Mouse (Mus musculus) heart, embryonic 12.5 days (tissue): ENCODE results near the gene Tiam1. TPM values are rescaled to one million over a fixed set of nuclear protein-coding genes. Genes with fewer than 3 reads are reported as not detected.
A peak's percentile ranks its signal among the peaks of the same experiment; 100 is the strongest.

Source experiments
- ATAC-seq: fragments of 200-750 bp; cut with Nextera tagmentation; 2 replicates; pipeline ENCODE4 v1.8.0; 2017; ENCODE audit warnings: moderate TSS enrichment, moderate library complexity; ENCODE audit not compliant: insufficient number of reproducible peaks, low FRiP score
- H3K27ac ChIP-seq: fragments of 300-500 bp; sonication (generic); 2 replicates; pipeline ENCODE4 v1.5.1; 2016; ENCODE audit warnings: mild to moderate bottlenecking, moderate library complexity; ENCODE audit not compliant: poor library complexity, severe bottlenecking
- H3K27me3 ChIP-seq: fragments of 300-500 bp; sonication (generic); replicated peaks from 2 replicates; pipeline ENCODE4 v1.6.1; 2016; ENCODE audit warnings: mild to moderate bottlenecking, moderate library complexity
- H3K36me3 ChIP-seq: fragments of 300-500 bp; sonication (generic); 2 replicates; pipeline ENCODE4 v1.6.1; 2016; ENCODE audit warnings: mild to moderate bottlenecking, moderate library complexity
- H3K4me1 ChIP-seq: fragments of 300-500 bp; sonication (generic); replicated peaks from 2 replicates; pipeline ENCODE4 v1.6.1; 2016; ENCODE audit warnings: mild to moderate bottlenecking
- H3K4me2 ChIP-seq: fragments of 300-500 bp; sonication (generic); 2 replicates; pipeline ENCODE4 v1.6.1; 2016; ENCODE audit warnings: mild to moderate bottlenecking, moderate library complexity
- H3K4me3 ChIP-seq: fragments of 300-500 bp; sonication (generic); 2 replicates; pipeline ENCODE4 v1.5.1; 2016; ENCODE audit warnings: mild to moderate bottlenecking
- H3K9ac ChIP-seq: fragments of 300-500 bp; sonication (generic); 2 replicates; pipeline ENCODE4 v1.6.1; 2016; ENCODE audit warnings: mild to moderate bottlenecking, moderate library complexity
- H3K9me3 ChIP-seq: fragments of 300-500 bp; sonication (generic); replicated peaks from 2 replicates; pipeline ENCODE4 v1.6.1; 2016; ENCODE audit warnings: mild to moderate bottlenecking, moderate library complexity
- WGBS: fragments of 180-500 bp; shearing (Covaris S2); methylation state at CpG from one replicate; pipeline ENCODE4 v1.1.7; 2016; 5-methylcytosine and 5-hydroxymethylcytosine counted together
- polyA plus RNA-seq: library from polyadenylated mRNA; unstranded; fragments of >200 nt; fragmentation: Nextera tagmentation; extraction: Ambion mirVana; gene quantifications from 2 replicates; pipeline ENCODE4 v1.2.1, GENCODE M21; 2016

Gene Tiam1
- polyA plus RNA-seq, 1 experiment from 2014 or later = 16.9 TPM

DNA sequence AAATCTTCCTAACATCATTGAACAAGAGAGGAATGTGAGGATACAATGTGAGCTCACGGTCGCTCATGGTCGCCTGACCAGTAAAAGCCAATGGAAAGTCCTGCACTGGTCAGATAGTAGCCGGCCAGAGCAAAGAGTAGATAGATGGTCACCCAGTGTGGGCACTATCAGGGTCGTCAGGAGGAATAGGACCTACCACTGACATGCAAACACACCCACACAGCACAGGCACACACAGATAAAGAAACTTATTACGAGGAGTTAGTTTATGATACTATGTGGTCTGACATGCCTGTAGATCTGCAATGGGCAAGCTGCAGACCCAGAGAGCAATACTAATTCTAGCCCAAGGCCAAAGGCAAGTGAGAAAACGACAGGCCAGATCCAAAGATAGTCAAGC is 92.5 kb downstream of the Tiam1 start:
- no peak for ATAC-seq
- Histone ChIP-seq H3K4me1 (peaks cover 7% of the 10 kb centered on the region; the same call in 1 of the 2 replicates), H3K9me3 (no peaks in the 10 kb centered on the region), H3K9ac (no peak overlapping the region), H3K4me2 (no peak overlapping the region), H3K4me3 (no peak overlapping the region), H3K27me3 (no peaks in the 10 kb centered on the region), H3K36me3 (peaks cover 9% of the 10 kb centered on the region), H3K27ac (no peak overlapping the region)
- WGBS = 66% methylated on average over 7 of the region's 7 CpGs

- 70% methylated on average over 6 of the region's 6 CpGs for WGBS
- no peaks in the 10 kb centered on the region for H3K36me3 ChIP-seq
- no peak for ATAC-seq
These were observed 95.7 kb downstream of the Tiam1 start for GRCm38 (mm10) chr16:90047841-90048240.

GRCm38 (mm10) chr16:90046494-90047158 is 96.9 kb downstream of the Tiam1 start:
- no peak overlapping the region for H3K27ac ChIP-seq
- WGBS = 75% methylated on average over 12 of the region's 12 CpGs
- H3K4me2 ChIP-seq = no peak overlapping the region
- H3K4me3 ChIP-seq = no peak overlapping the region
- ATAC-seq = no peak
- H3K9me3 ChIP-seq = no peaks in the 10 kb centered on the region
- peaks cover 7% of the 10 kb centered on the region; the same call in 1 of the 2 replicates for H3K4me1 ChIP-seq
- H3K36me3 ChIP-seq = no peaks in the 10 kb centered on the region
- H3K9ac ChIP-seq = no peak overlapping the region
- no peaks in the 10 kb centered on the region for H3K27me3 ChIP-seq

More at GRCm38 (mm10) chr16:90047841-90048240, 95.7 kb downstream of the Tiam1 start:
- Histone ChIP-seq H3K4me2 (no peak overlapping the region), H3K4me3 (no peak overlapping the region), H3K27me3 (no peaks in the 10 kb centered on the region), H3K27ac (no peak overlapping the region), H3K9me3 (no peaks in the 10 kb centered on the region), H3K4me1 (0 out of 2 replicates have a peak, but pooled peaks cover 8% of the 10 kb centered on the region), H3K9ac (no peak overlapping the region)

- Histone ChIP-seq H3K4me2 (no peak overlapping the region), H3K9me3 (no peaks in the 10 kb centered on the region), H3K27ac (no peak overlapping the region), H3K4me1 (peaks cover 11% of the 10 kb centered on the region; the same call in 1 of the 2 replicates), H3K36me3 (no peaks in the 10 kb centered on the region), H3K27me3 (no peaks in the 10 kb centered on the region), H3K9ac (no peak overlapping the region), H3K4me3 (no peak overlapping the region)
- no peak for ATAC-seq
- 92% methylated on average over 8 of the region's 8 CpGs for WGBS
These were observed 98.0 kb downstream of the Tiam1 start for GRCm38 (mm10) chr16:90045611-90046010.

- H3K4me3 ChIP-seq = peak overlapping the region; percentile 11; the same call in 1 of the 2 replicates
- H3K4me1 ChIP-seq = peaks cover 11% of the 10 kb centered on the region; the same call in 1 of the 2 replicates
- H3K27ac ChIP-seq = no peak overlapping the region
- H3K27me3 ChIP-seq = no peaks in the 10 kb centered on the region
- no peak for ATAC-seq
- no peaks in the 10 kb centered on the region for H3K36me3 ChIP-seq
- H3K4me2 ChIP-seq = peak overlapping the region; percentile 51
- H3K9ac ChIP-seq = no peak overlapping the region
- H3K9me3 ChIP-seq = no peaks in the 10 kb centered on the region
- WGBS = 46% methylated on average over 21 of the region's 21 CpGs
These were observed 99.4 kb downstream of the Tiam1 start for GRCm38 (mm10) chr16:90044004-90044754.

GRCm38 (mm10) chr16:90042874-90043273 is 100.7 kb downstream of the Tiam1 start:
- Histone ChIP-seq H3K4me2 (no peak overlapping the region), H3K4me1 (peaks cover 11% of the 10 kb centered on the region; the same call in 1 of the 2 replicates), H3K36me3 (no peaks in the 10 kb centered on the region), H3K4me3 (no peak overlapping the region), H3K27me3 (no peaks in the 10 kb centered on the region), H3K9me3 (no peaks in the 10 kb centered on the region), H3K27ac (no peak overlapping the region), H3K9ac (no peak overlapping the region)
- 84% methylated on average over 10 of the region's 10 CpGs for WGBS
- no peak for ATAC-seq

DNA sequence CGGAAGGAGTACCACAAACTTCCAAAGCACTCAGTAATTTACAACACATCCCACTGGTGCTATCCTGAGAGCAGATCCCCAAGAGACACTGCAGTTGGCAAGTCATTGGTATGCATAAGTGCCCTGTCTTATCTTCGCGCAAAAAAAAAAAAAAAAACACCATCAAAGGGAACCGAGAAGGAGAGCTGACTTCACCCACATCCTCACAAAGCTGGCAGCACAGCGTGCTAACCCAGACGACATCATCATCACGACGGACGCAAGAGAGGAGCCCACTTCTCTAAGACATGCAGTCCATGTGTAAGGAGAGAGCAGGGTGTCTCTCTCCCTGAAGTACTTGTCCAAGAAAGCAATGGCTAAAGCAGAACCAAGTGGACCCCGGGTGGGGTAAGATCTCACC is 101.2 kb downstream of the Tiam1 start:
- Histone ChIP-seq H3K9me3 (no peaks in the 10 kb centered on the region), H3K36me3 (no peaks in the 10 kb centered on the region), H3K27me3 (no peaks in the 10 kb centered on the region), H3K4me3 (no peak overlapping the region), H3K27ac (no peak overlapping the region), H3K4me2 (no peak overlapping the region), H3K9ac (no peak overlapping the region), H3K4me1 (peaks cover 11% of the 10 kb centered on the region; the same call in 1 of the 2 replicates)
- no peak for ATAC-seq
- 56% methylated on average over 10 of the region's 10 CpGs for WGBS

GRCm38 (mm10) chr16:90040771-90041364 is 102.7 kb downstream of the Tiam1 start:
- 60% methylated on average over 8 of the region's 8 CpGs for WGBS
- Histone ChIP-seq H3K27ac (no peak overlapping the region), H3K9me3 (no peaks in the 10 kb centered on the region), H3K36me3 (no peaks in the 10 kb centered on the region), H3K4me2 (no peak overlapping the region), H3K4me3 (no peak overlapping the region), H3K27me3 (no peaks in the 10 kb centered on the region), H3K9ac (no peak overlapping the region), H3K4me1 (peaks cover 11% of the 10 kb centered on the region; the same call in 1 of the 2 replicates)
- ATAC-seq = no peak

DNA sequence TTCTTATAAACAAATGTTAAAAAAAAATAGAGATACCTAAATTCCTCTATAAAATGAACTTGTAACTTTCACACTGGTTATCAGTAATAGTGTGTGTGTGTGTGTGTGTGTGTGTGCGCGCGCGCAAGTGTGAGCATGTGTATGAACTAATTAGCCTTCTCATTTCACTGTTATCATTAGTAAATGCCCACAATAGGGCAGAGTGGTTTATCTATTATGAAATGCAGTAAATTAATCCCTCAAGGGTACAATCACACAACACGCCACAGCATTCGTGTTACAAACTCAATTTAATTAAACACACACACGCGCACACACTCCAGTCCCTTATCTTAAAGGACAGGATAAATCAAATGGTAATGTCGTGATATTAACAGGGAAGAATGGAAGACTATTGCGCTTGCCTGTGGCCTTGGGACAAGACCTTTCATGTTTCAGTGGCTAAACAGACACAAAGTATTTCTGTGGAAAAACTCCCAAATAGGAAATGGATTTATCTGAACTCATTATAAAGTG is 107.9 kb downstream of the Tiam1 start:
- Histone ChIP-seq H3K4me2 (no peak overlapping the region), H3K9ac (no peak overlapping the region), H3K27me3 (no peaks in the 10 kb centered on the region), H3K9me3 (no peaks in the 10 kb centered on the region), H3K27ac (no peak overlapping the region), H3K4me3 (no peak overlapping the region), H3K4me1 (no peaks in the 10 kb centered on the region), H3K36me3 (no peaks in the 10 kb centered on the region)
- no peak for ATAC-seq
- WGBS = 92% methylated on average over 10 of the region's 10 CpGs

GRCm38 (mm10) chr16:90030355-90030754 is 113.2 kb downstream of the Tiam1 start:
- Histone ChIP-seq H3K9ac (no peak overlapping the region), H3K4me3 (no peak overlapping the region), H3K9me3 (no peaks in the 10 kb centered on the region), H3K27me3 (no peaks in the 10 kb centered on the region), H3K27ac (no peak overlapping the region), H3K4me2 (no peak overlapping the region), H3K4me1 (no peaks in the 10 kb centered on the region), H3K36me3 (0 out of 2 replicates have a peak, but pooled peaks cover 3% of the 10 kb centered on the region)
- WGBS = 92% methylated on average over 14 of the region's 14 CpGs
- no peak for ATAC-seq

DNA sequence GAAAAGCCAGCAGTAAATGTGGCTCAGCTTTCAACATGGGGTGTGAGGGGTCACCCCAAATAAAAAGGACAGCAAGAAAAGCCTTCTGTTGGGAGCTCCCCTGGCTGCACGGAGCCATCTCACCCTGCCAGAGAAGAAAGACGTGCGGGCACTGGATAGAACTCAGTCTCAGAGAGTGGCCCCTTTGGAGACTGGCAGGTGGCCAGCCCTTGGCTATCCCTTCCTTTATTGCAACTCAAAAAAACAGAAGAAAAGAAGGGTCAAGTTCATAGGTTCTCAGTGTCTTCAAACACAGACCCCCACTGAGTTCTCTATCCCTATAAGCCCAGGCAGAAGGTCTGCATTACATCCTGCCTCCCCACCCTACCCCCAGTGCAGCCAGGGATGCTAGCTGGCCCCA is 115.7 kb downstream of the Tiam1 start:
- WGBS = 82% methylated on average over 3 of the region's 3 CpGs
- Histone ChIP-seq H3K9ac (no peak overlapping the region), H3K4me2 (no peak overlapping the region), H3K27me3 (no peaks in the 10 kb centered on the region), H3K27ac (no peak overlapping the region), H3K4me3 (no peak overlapping the region), H3K9me3 (no peaks in the 10 kb centered on the region), H3K4me1 (no peaks in the 10 kb centered on the region; the same call in 1 of the 2 replicates), H3K36me3 (0 out of 2 replicates have a peak, but pooled peaks cover 3% of the 10 kb centered on the region)
- no peak for ATAC-seq
